Mouse (Mus musculus): Measurements from ENCODE around the gene Tle4.

DNA sequence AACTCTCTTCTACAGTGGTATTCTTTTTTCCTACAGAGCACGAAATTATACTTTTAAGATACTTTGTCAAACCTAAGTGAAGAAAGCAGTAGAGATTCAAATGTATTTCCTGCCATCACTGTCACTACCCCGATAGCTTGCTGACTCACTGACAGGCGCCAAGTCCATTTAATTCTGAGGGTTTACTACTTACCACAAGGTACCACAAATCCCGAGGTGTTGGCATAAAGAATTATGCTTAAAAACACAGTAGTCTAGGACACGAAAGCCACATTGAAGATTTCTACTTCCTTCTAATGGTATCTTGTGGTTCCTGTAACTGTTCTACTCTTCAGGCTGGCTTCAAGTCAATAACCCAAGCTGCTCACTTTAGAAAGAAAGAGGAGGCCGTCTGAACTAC is 94.0 kb downstream of the Tle4 start:
- TF ChIP-seq CTCF (IDR thresholded peaks at IDR 0.05; ENCODE audit: borderline replicate concordance, insufficient read depth, low read depth, low read length) = no peak
- no peak for TF ChIP-seq POLR2A (IDR thresholded peaks at IDR 0.05; ENCODE audit: borderline replicate concordance, insufficient read depth, low read length)
